Comparison of ENCODE assay signal across 19 mouse cellular contexts in genomic region chr10:120319614-120320013, GRCm38 (mm10).
A peak's percentile ranks its signal among the peaks of the same experiment; 100 is the strongest.
DNase-seq lines count a peak whose midpoint lies in the region; ATAC-seq and TF ChIP-seq lines count a peak whose summit lies in the region.
"Had no signal": no experiment of that assay in that cellular context is flagged by ENCODE, and none has a peak within 500 bp of the region (broad histone marks: within the 10 kb centered on the region; RNA-seq: fewer than 3 reads in every experiment).

No protein-coding gene starts in this region.

- TF ChIP-seq CTCF in hindbrain, postnatal 0 days (IDR thresholded peaks at IDR 0.05; ENCODE audit: low read depth), result peak; percentile 14; the same call in 1 of the 2 replicates

- H3K27me3 ChIP-seq in hindbrain, postnatal 0 days (ENCODE audit: insufficient read depth, low read length), result no peaks in the 10 kb centered on the region
- H3K27me3 ChIP-seq in hindbrain, embryonic 12.5 days, result no peaks in the 10 kb centered on the region
- H3K27me3 ChIP-seq: hindbrain, embryonic 15.5 days; kidney, embryonic 15.5 days; limb, embryonic 12.5 days; midbrain, embryonic 13.5 days had no signal

- H3K9me3 ChIP-seq in hindbrain, postnatal 0 days (ENCODE audit: low read length), result no peaks in the 10 kb centered on the region
- no peaks in the 10 kb centered on the region for H3K9me3 ChIP-seq in hindbrain, embryonic 12.5 days (replicated peaks)
- H3K9me3 ChIP-seq: hindbrain, embryonic 15.5 days; limb, embryonic 12.5 days; midbrain, embryonic 13.5 days had no signal

- DNase-seq in hindbrain, postnatal 0 days (ENCODE audit: low spot score), result no peak
- DNase-seq in thymus, postnatal 14 days, result peak; percentile 8
- no peak for DNase-seq in thymus, adult 18-20 months
- DNase-seq in WW6 (ENCODE audit: low read depth, low spot score), result peak; percentile 22
- no peak for DNase-seq in left cerebral cortex, adult 9 months (ENCODE audit: low spot score in 2 of 2)
- DNase-seq: adrenal gland, adult 2 months; cerebellum, adult 9-11 months; heart, postnatal 10 days; lung, adult 2 months had no signal

- no peak for ATAC-seq in hindbrain, postnatal 0 days
- no peak for ATAC-seq in hindbrain, embryonic 12.5 days (ENCODE audit: low FRiP score)
- no peak for ATAC-seq in megakaryocyte, adult 5-6 weeks (ENCODE audit: poor library complexity, severe bottlenecking)
- ATAC-seq: midbrain, embryonic 13.5 days had no signal

- H3K4me2 ChIP-seq in hindbrain, postnatal 0 days (ENCODE audit: low read depth, low read length), result no peak overlapping the region
- H3K4me2 ChIP-seq in hindbrain, embryonic 12.5 days (replicated peaks), result no peak overlapping the region
- H3K4me2 ChIP-seq: hindbrain, embryonic 15.5 days; kidney, embryonic 15.5 days; limb, embryonic 12.5 days; midbrain, embryonic 13.5 days had no signal

- H3K27ac ChIP-seq in hindbrain, postnatal 0 days, result no peak overlapping the region
- no peak overlapping the region for H3K27ac ChIP-seq in hindbrain, embryonic 12.5 days
- H3K27ac ChIP-seq: embryonic facial prominence, embryonic 10.5 days; hindbrain, embryonic 15.5 days; kidney, embryonic 15.5 days; limb, embryonic 12.5 days; macrophage; midbrain, embryonic 13.5 days had no signal

- H3K4me1 ChIP-seq in hindbrain, postnatal 0 days (ENCODE audit: insufficient read depth, low read length), result no peaks in the 10 kb centered on the region
- H3K4me1 ChIP-seq in hindbrain, embryonic 12.5 days, result no peaks in the 10 kb centered on the region
- H3K4me1 ChIP-seq: embryonic facial prominence, embryonic 10.5 days; hindbrain, embryonic 15.5 days; midbrain, embryonic 13.5 days had no signal

- H3K36me3 ChIP-seq in hindbrain, postnatal 0 days (ENCODE audit: insufficient read depth, low read length), result no peaks in the 10 kb centered on the region
- H3K36me3 ChIP-seq in hindbrain, embryonic 12.5 days, result no peaks in the 10 kb centered on the region
- H3K36me3 ChIP-seq: embryonic facial prominence, embryonic 10.5 days; hindbrain, embryonic 15.5 days; kidney, embryonic 15.5 days; limb, embryonic 12.5 days; midbrain, embryonic 13.5 days had no signal

- no peak overlapping the region for H3K4me3 ChIP-seq in hindbrain, postnatal 0 days (ENCODE audit: low read length)
- H3K4me3 ChIP-seq in hindbrain, embryonic 12.5 days, result no peak overlapping the region
- H3K4me3 ChIP-seq: embryonic facial prominence, embryonic 10.5 days; erythroblast, embryonic 14.5 days; hindbrain, embryonic 15.5 days; kidney, embryonic 15.5 days; limb, embryonic 12.5 days; midbrain, embryonic 13.5 days; myocyte had no signal

- WGBS in hindbrain, postnatal 0 days, result 92% methylated on average over 12 of the region's 12 CpGs
- 92% methylated on average over 12 of the region's 12 CpGs for WGBS in hindbrain, embryonic 12.5 days

- no peak overlapping the region for H3K9ac ChIP-seq in hindbrain, postnatal 0 days (replicated peaks; ENCODE audit: low read length)
- no peak overlapping the region for H3K9ac ChIP-seq in hindbrain, embryonic 12.5 days
- H3K9ac ChIP-seq: hindbrain, embryonic 15.5 days; kidney, embryonic 15.5 days; limb, embryonic 12.5 days; midbrain, embryonic 13.5 days had no signal

Comparison
In these comparisons a context has a peak if more than half of its experiments do, and no peak if none do; other contexts are left out.
1. DNase-seq: peak in thymus, postnatal 14 days (single experiment) and WW6 (single experiment); none in hindbrain, postnatal 0 days (single experiment), thymus, adult 18-20 months (0 of 2) and left cerebral cortex, adult 9 months (0 of 2).